Mouse (Mus musculus) adrenal gland, adult 8-10 months (tissue): Measurements from ENCODE around the gene Rbfox2. TPM values are rescaled to one million over a fixed set of nuclear protein-coding genes. Genes with fewer than 3 reads are reported as not detected.
"Not testable (repeated sequence)": the region's sequence is repeated elsewhere in the genome, so short reads cannot be mapped to it uniquely, and the experiment has no call there.

Experiments used
- DNase-seq: peaks from one replicate; pipeline ENCODE4 v3.0.0; 2022
- total RNA-seq, 4 experiments: library from RNA; stranded (reverse); gene quantifications; 2 replicates each; pipeline ENCODE4 v1.2.4; 2022

Rbfox2 gene
- total RNA-seq, 4 experiments from 2014 or later = 55.5 to 86.2 (median 70.7) TPM

DNA sequence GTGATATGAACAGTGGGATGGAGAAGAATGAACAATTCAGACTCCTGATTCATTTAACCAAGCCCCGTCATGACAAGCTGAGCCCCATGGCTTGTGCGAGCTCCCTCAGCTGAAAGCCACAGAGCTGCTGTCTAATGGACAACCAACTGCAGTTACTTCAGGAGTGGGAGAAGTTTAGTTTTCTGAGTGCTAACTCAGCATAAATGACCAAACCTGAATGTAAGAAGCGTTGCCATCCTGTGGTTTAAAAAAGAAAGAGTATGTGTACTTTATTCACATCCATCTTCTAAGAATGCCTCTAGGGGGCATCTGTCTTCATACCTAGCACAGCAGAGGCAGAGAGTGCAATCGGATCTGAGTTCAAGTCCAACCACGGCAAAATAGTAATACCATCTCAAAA is 35.5 kb downstream of the Rbfox2 start:
- no peak for DNase-seq

GRCm38 (mm10) chr15:77269496-77269895 is 37.3 kb downstream of the Rbfox2 start:
- not testable (repeated sequence) for DNase-seq

- no peak for DNase-seq
These were observed 38.4 kb downstream of the Rbfox2 start for GRCm38 (mm10) chr15:77268415-77268814.

DNA sequence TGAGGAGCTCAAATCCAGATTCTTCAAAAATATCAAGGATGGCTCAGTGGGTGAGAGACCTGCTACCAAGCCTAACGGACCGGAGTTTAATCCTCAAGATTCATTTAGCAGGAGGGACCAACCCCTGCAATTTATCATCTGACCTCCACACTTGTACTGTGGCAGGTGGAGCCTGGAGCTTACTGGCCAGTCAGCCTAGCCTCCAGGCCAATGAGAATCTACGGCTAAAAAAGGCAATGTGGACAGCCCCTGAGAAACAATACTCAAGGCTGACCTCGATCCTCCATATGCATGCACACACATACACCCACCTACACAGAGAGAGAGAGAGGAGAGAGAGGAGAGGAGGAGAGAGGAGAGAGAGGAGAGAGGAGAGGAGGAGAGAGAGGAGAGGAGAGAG is 41.5 kb downstream of the Rbfox2 start:
- no peak for DNase-seq

GRCm38 (mm10) chr15:77264314-77264713 is 42.5 kb downstream of the Rbfox2 start:
- DNase-seq = no peak

GRCm38 (mm10) chr15:77262782-77263181 is 44.0 kb downstream of the Rbfox2 start:
- no peak for DNase-seq

- DNase-seq = peak; percentile 24
These were observed 49.2 kb downstream of the Rbfox2 start for GRCm38 (mm10) chr15:77257437-77258229.

GRCm38 (mm10) chr15:77256782-77257181 is 50.0 kb downstream of the Rbfox2 start:
- no peak for DNase-seq

GRCm38 (mm10) chr15:77254636-77255035 is 52.2 kb downstream of the Rbfox2 start:
- no peak for DNase-seq

DNA sequence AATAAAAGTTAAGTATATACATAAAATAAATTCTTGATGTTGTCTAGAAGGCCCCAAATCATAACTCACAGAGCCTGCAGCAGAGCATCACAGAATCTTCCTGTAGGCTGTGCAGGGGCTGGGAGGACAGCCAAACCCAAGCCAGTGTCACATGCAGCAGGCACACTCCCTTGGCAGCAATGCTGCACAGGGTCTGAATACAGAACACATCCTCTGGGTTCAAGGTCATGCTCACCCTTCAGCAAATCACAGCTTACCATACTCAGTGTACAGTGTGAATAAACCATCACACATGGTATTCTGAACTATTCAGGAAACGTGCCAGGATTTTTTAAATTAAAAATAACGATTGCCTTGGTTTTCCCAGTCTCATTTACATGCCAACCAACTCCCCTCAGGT is 52.7 kb downstream of the Rbfox2 start:
- peak; percentile 34 for DNase-seq

- DNase-seq = no peak
These were observed 55.1 kb downstream of the Rbfox2 start for GRCm38 (mm10) chr15:77251706-77252105.

DNA sequence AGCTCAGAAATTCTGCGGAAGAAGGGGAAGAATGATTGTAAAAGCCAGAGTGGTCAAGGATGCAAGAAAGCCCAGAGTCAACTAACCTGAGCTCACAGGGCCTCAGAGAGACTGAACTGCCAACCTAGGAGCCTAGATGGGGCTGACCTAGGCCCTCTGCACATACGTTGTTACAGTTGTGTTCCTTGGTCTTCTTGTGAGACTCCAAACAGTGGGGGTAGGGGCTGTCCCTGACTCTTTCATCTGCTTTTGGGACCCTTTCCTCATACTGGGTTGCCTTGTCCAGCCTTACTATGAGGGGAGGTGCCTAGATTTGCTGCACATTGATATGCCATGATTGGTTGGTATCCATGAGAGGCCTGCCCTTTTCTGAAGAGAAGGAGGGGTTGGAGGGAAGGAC is 56.0 kb downstream of the Rbfox2 start:
- DNase-seq = no peak

- DNase-seq = no peak
These were observed 57.4 kb downstream of the Rbfox2 start for GRCm38 (mm10) chr15:77249421-77249820.

GRCm38 (mm10) chr15:77245418-77246365 is 61.1 kb downstream of the Rbfox2 start:
- peak; percentile 51 for DNase-seq

DNA sequence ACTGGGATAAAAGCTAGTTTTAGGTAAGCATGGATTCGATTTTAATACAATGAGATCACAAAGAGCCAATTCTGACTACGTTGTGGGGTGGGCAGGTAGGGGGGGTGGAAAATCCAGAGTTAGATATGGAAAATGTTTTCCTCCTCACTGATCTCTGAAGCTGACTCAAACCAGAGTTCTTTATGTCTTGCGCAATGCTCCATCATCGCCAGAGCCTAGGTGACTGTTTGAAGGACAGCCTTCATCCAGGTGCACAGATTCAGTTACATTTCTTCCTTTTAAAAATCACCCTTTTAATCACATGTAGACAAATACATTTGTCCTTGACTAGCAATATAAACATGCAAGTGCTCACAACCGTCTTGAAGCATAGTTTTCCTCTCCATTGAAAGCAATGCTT is 62.2 kb downstream of the Rbfox2 start:
- DNase-seq = no peak

- DNase-seq = peak; percentile 26
These were observed 62.8 kb downstream of the Rbfox2 start for GRCm38 (mm10) chr15:77243876-77244560.

DNA sequence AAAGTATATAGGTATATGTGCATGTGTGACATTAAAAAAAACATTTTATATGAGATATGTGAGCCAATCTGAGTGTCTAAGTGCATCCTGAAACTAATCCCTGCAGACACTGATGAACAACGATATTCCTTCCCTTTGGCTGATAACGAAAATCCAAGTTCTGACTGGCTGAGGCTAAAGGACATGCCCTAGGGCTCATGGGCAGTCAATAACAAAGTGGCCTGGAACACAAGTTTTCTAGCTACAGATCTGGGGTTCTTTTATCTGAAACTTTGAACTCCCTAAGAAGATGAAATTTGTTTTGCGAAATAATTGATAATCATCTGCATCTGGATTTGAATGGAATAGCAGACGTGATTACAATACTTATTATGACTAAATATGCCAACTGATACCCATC is 66.2 kb downstream of the Rbfox2 start:
- no peak for DNase-seq

- no peak for DNase-seq
These were observed 67.2 kb downstream of the Rbfox2 start for GRCm38 (mm10) chr15:77239564-77239963.

GRCm38 (mm10) chr15:77237661-77238060 is 69.1 kb downstream of the Rbfox2 start:
- DNase-seq = no peak

- DNase-seq = no peak
These were observed 70.7 kb downstream of the Rbfox2 start for GRCm38 (mm10) chr15:77236055-77236567.

DNA sequence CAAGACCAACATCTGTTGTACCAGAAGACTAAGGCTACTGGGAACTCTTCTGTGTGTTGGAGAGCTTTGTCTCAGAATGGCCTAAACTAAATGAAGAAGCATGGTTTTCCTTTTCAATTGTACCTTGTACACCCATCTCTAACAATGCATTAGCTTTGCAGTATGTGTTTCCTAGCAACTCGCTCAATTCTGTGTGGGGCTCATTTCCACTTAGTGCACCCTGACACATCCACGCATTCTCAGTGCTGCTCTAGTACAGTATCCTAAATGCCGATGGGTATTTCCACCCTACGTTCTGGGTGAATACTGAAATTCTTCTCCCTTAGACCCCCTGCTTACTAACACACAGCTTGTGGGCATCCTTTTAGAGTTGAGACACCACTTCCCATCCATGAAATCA is 71.3 kb downstream of the Rbfox2 start:
- DNase-seq = no peak

DNA sequence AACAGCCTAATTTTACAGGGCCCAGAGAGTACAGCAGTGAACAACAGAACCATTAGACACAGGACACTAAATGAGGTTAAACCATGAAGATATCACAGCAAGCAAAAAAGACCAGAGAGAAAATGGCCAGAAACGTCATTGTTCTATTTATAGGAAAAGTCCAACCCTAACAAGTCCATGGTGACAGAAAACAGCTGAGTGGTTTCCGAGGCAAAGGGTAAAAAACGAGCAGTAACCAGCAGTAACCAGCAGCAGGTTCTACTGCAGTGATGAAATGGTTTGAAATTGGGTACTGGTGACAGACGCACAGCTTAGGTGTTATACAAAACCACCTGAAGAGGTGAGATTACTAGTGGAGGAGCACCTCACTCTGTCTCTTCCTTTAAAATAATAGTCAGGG is 72.5 kb downstream of the Rbfox2 start:
- no peak for DNase-seq

- DNase-seq = no peak
These were observed 76.7 kb downstream of the Rbfox2 start for GRCm38 (mm10) chr15:77230144-77230543.
